21 mouse cellular contexts compared by ENCODE assay signal in the genomic region with DNA sequence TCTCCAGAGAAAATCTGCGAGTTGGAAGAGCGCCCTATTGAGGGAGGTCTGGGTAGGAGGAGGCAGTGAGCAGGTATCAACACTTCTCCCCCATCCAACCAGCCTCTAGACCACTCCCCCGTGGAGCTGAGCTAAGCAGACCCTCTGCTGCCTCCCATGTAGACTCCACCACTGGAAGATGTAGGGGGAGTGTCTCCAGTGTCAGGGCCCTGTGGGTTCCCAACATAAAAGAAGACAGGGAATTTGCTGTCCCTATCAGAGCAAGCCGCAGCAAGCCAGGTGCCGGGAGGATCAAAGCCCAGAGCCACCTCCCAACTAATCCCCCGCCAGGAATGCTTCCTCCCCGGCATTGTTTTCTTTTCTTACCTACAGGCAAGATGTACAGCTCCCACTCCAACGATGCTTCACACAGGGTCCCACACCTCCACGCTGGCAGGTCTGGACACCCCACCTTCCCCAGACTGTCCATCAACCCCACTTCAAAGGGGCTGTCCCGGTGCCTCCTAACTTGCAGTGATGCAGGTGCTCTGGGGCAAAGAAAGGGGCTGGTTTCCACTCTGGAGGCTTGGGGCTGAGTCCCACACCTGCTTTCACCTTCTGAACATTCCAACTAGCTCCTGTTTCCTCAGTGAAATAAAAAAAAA. TPM values are rescaled to one million over a fixed set of nuclear protein-coding genes. Genes with fewer than 3 reads are reported as not detected.
DNase-seq lines count a peak whose midpoint lies in the region; ATAC-seq and TF ChIP-seq lines count a peak whose summit lies in the region.
"Had no signal": no experiment of that assay in that cellular context is flagged by ENCODE, and none has a peak within 500 bp of the region (broad histone marks: within the 10 kb centered on the region; RNA-seq: fewer than 3 reads in every experiment).

No protein-coding gene starts in this region.

- no peaks in the 10 kb centered on the region for H3K9me3 ChIP-seq in lung, postnatal 0 days (ENCODE audit: low read length)
- no peaks in the 10 kb centered on the region for H3K9me3 ChIP-seq in hindbrain, postnatal 0 days (ENCODE audit: low read length)
- H3K9me3 ChIP-seq: forebrain, embryonic 13.5 days; heart, embryonic 10.5 days; liver, embryonic 15.5 days; midbrain, embryonic 12.5 days had no signal

- no peak overlapping the region for H3K4me3 ChIP-seq in lung, postnatal 0 days (ENCODE audit: low read depth, low read length)
- no peak overlapping the region for H3K4me3 ChIP-seq in hindbrain, postnatal 0 days (ENCODE audit: low read length)
- H3K4me3 ChIP-seq: forebrain, embryonic 13.5 days; heart, embryonic 10.5 days; liver, embryonic 15.5 days; midbrain, embryonic 12.5 days had no signal

- no peaks in the 10 kb centered on the region; the same call in 1 of the 2 replicates for H3K4me1 ChIP-seq in lung, postnatal 0 days (ENCODE audit: insufficient read depth, low read depth, low read length)
- no peaks in the 10 kb centered on the region for H3K4me1 ChIP-seq in hindbrain, postnatal 0 days (ENCODE audit: insufficient read depth, low read length)
- H3K4me1 ChIP-seq: midbrain, embryonic 12.5 days had no signal

- H3K9ac ChIP-seq in lung, postnatal 0 days (replicated peaks; ENCODE audit: low read depth) = no peak overlapping the region
- H3K9ac ChIP-seq in hindbrain, postnatal 0 days (replicated peaks; ENCODE audit: low read length) = no peak overlapping the region
- H3K9ac ChIP-seq: forebrain, embryonic 13.5 days; liver, embryonic 15.5 days; midbrain, embryonic 12.5 days had no signal

- H3K27ac ChIP-seq in lung, postnatal 0 days (ENCODE audit: low read length) = 0 out of 2 replicates have a peak overlapping the region, but pooled peaks have one; percentile 5
- H3K27ac ChIP-seq in hindbrain, postnatal 0 days = no peak overlapping the region
- H3K27ac ChIP-seq: forebrain, embryonic 13.5 days; heart, embryonic 10.5 days; liver, embryonic 15.5 days; macrophage; midbrain, embryonic 12.5 days had no signal

- TF ChIP-seq EP300 in lung, postnatal 0 days (IDR thresholded peaks at IDR 0.05) = no peak

- H3K36me3 ChIP-seq in lung, postnatal 0 days (ENCODE audit: insufficient read depth, low read length) = no peaks in the 10 kb centered on the region
- H3K36me3 ChIP-seq in hindbrain, postnatal 0 days (ENCODE audit: insufficient read depth, low read length) = no peaks in the 10 kb centered on the region
- H3K36me3 ChIP-seq: heart, embryonic 10.5 days; liver, embryonic 15.5 days; midbrain, embryonic 12.5 days had no signal

- no peak for TF ChIP-seq CTCF in lung, postnatal 0 days (IDR thresholded peaks at IDR 0.05)
- no peak for TF ChIP-seq CTCF in hindbrain, postnatal 0 days (IDR thresholded peaks at IDR 0.05; ENCODE audit: low read depth)

- H3K4me2 ChIP-seq in lung, postnatal 0 days (replicated peaks; ENCODE audit: low read depth, low read length) = no peak overlapping the region
- H3K4me2 ChIP-seq in hindbrain, postnatal 0 days (ENCODE audit: low read depth, low read length) = no peak overlapping the region
- H3K4me2 ChIP-seq: forebrain, embryonic 13.5 days; liver, embryonic 15.5 days; midbrain, embryonic 12.5 days had no signal

- no peak for DNase-seq in lung, postnatal 0 days (ENCODE audit: low spot score)
- DNase-seq in lung, postnatal 14 days = no peak
- DNase-seq in ZHBTc4 (ENCODE audit: low read depth, low spot score) = peak; percentile 91
- DNase-seq in forelimb bud, embryonic 11.5 days (ENCODE audit: low read depth, low spot score) = peak; percentile 35
- DNase-seq in hindbrain, postnatal 0 days (ENCODE audit: low spot score) = no peak
- no peak for DNase-seq in urinary bladder, postnatal 25 days (ENCODE audit: low spot score)
- no peak for DNase-seq in layer of hippocampus, postnatal 25 days (ENCODE audit: extremely low spot score in 1 of 2, low spot score in 1 of 2)
- DNase-seq: adrenal gland, postnatal 36 days; cerebellum, adult 8-10 months; gastrocnemius, postnatal 25 days; heart, postnatal 36 days; kidney, adult 2 months; layer of hippocampus, postnatal 36 days; right cerebral cortex, postnatal 4 days; thymus, adult 2 months had no signal

- WGBS in lung, postnatal 0 days = 44% methylated on average over 10 of the region's 10 CpGs
- 49% methylated on average over 10 of the region's 10 CpGs for WGBS in hindbrain, postnatal 0 days

- H3K27me3 ChIP-seq in lung, postnatal 0 days (replicated peaks; ENCODE audit: insufficient read depth, low read length) = no peaks in the 10 kb centered on the region
- H3K27me3 ChIP-seq in hindbrain, postnatal 0 days (ENCODE audit: insufficient read depth, low read length) = no peaks in the 10 kb centered on the region
- H3K27me3 ChIP-seq: forebrain, embryonic 13.5 days; liver, embryonic 15.5 days; midbrain, embryonic 12.5 days had no signal

- ATAC-seq in lung, postnatal 0 days = no peak
- ATAC-seq in hindbrain, postnatal 0 days = no peak
- ATAC-seq: activated CD4-positive, CD25-positive, alpha-beta regulatory T cell, adult 4 months; forebrain, embryonic 13.5 days had no signal

RNA-seq across cellular contexts. Expression of a gene that starts 22.6 kb away (rescaled TPM):
- 34.9 and 37.5 TPM in 2 replicates for polyA plus RNA-seq in lung, postnatal 0 days (2015; fragmentation: Nextera tagmentation; extraction: Ambion mirVana)
- 59.0 and 63.6 TPM in 2 replicates for total RNA-seq in hindbrain, postnatal 0 days (2014; rRNA removed)
- polyA plus RNA-seq in hindbrain, postnatal 0 days (2015; fragmentation: Nextera tagmentation; extraction: Ambion mirVana) = 8.2 and 8.9 TPM in 2 replicates
- 10 to 100 TPM; 46.6 to 53.2 TPM for total RNA-seq in layer of hippocampus, postnatal 25 days (2021)

Comparison
In these comparisons a context has a peak if more than half of its experiments do, and no peak if none do; other contexts are left out.
1. DNase-seq: peak in ZHBTc4 (single experiment) and forelimb bud, embryonic 11.5 days (single experiment); none in lung, postnatal 0 days (single experiment), lung, postnatal 14 days (single experiment), hindbrain, postnatal 0 days (single experiment), urinary bladder, postnatal 25 days (single experiment) and layer of hippocampus, postnatal 25 days (0 of 2).